Mouse (Mus musculus) naive thymus-derived CD4-positive, alpha-beta T cell, adult 2 months (primary cell): Measurements from ENCODE around the gene Tpgs1.

Experiments used
- DNase-seq: peaks from one replicate; pipeline ENCODE4 v3.0.0-alpha.2; 2011; ENCODE audit warnings: low read depth

Tpgs1 gene

GRCm38 (mm10) chr10:79712499-79713126, 43.4 kb downstream of the Tpgs1 start:
- peak; percentile 84 for DNase-seq

- DNase-seq: no peak
Observed at GRCm38 (mm10) chr10:79713163-79713562, 44.0 kb downstream of the Tpgs1 start.

GRCm38 (mm10) chr10:79714996-79715395, 45.8 kb downstream of the Tpgs1 start:
- DNase-seq: no peak

GRCm38 (mm10) chr10:79716254-79716987, 47.3 kb downstream of the Tpgs1 start, which contains the start of gene Hcn2:
Gene Hcn2, plus strand, starts transcription at chr10:79716634.
- DNase-seq: no peak

GRCm38 (mm10) chr10:79716988-79717355, 47.8 kb downstream of the Tpgs1 start:
- no peak for DNase-seq

- DNase-seq: peak; percentile 69
Observed at GRCm38 (mm10) chr10:79717640-79718357, 48.6 kb downstream of the Tpgs1 start.

GRCm38 (mm10) chr10:79721089-79721488, 51.9 kb downstream of the Tpgs1 start:
- no peak for DNase-seq

GRCm38 (mm10) chr10:79723047-79723446, 53.9 kb downstream of the Tpgs1 start:
- no peak for DNase-seq

GRCm38 (mm10) chr10:79723692-79724091, 54.5 kb downstream of the Tpgs1 start:
- DNase-seq: no peak
